Mouse (Mus musculus) limb, embryonic 10.5 days (tissue): Measurements from ENCODE around the gene Upb1. TPM values are rescaled to one million over a fixed set of nuclear protein-coding genes. Genes with fewer than 3 reads are reported as not detected.
"Not testable (repeated sequence)": the region's sequence is repeated elsewhere in the genome, so short reads cannot be mapped to it uniquely, and the experiment has no call there.

Source experiments
- DNase-seq: peaks from one replicate; pipeline ENCODE4 v3.0.0-alpha.2; 2017; ENCODE audit warnings: low spot score
- H3K27ac ChIP-seq: fragments of 300-500 bp; sonication (generic); 2 replicates; pipeline ENCODE4 v1.5.1; 2016; ENCODE audit warnings: mild to moderate bottlenecking
- H3K27me3 ChIP-seq: fragments of 300-500 bp; sonication (generic); 2 replicates; pipeline ENCODE4 v1.6.1; 2016; ENCODE audit warnings: low read depth, mild to moderate bottlenecking; ENCODE audit not compliant: poor library complexity, severe bottlenecking
- H3K36me3 ChIP-seq: fragments of 300-500 bp; sonication (generic); 2 replicates; pipeline ENCODE4 v1.6.1; 2016; ENCODE audit warnings: mild to moderate bottlenecking, moderate library complexity
- H3K4me1 ChIP-seq: fragments of 300-500 bp; sonication (generic); 2 replicates; pipeline ENCODE4 v1.6.1; 2016
- H3K4me3 ChIP-seq: fragments of 300-500 bp; sonication (generic); 2 replicates; pipeline ENCODE4 v1.5.1; 2016; ENCODE audit warnings: mild to moderate bottlenecking, moderate library complexity
- H3K9me3 ChIP-seq: fragments of 300-500 bp; sonication (generic); replicated peaks from 2 replicates; pipeline ENCODE4 v1.6.1; 2016; ENCODE audit warnings: mild to moderate bottlenecking
- WGBS: fragments of 180-500 bp; shearing (Covaris S2); methylation state at CpG from one replicate; pipeline ENCODE4 v1.1.7; 2016; 5-methylcytosine and 5-hydroxymethylcytosine counted together
- polyA plus RNA-seq: library from polyadenylated mRNA; unstranded; fragments of >200 nt; fragmentation: Nextera tagmentation; extraction: Ambion mirVana; gene quantifications from 2 replicates; pipeline ENCODE4 v1.2.1, GENCODE M21; 2016

The Upb1 gene
- polyA plus RNA-seq, 1 experiment from 2014 or later: not detected

- no peak overlapping the region for H3K27ac ChIP-seq
- no peak for DNase-seq
- no peaks in the 10 kb centered on the region for H3K4me1 ChIP-seq
- WGBS: 47% methylated on average over 13 of the region's 13 CpGs
- H3K9me3 ChIP-seq: no peaks in the 10 kb centered on the region
- no peaks in the 10 kb centered on the region for H3K27me3 ChIP-seq
- no peak overlapping the region for H3K4me3 ChIP-seq
- no peaks in the 10 kb centered on the region for H3K36me3 ChIP-seq
These were observed 5.8 kb downstream of the Upb1 start for GRCm38 (mm10) chr10:75406755-75407154.

DNA sequence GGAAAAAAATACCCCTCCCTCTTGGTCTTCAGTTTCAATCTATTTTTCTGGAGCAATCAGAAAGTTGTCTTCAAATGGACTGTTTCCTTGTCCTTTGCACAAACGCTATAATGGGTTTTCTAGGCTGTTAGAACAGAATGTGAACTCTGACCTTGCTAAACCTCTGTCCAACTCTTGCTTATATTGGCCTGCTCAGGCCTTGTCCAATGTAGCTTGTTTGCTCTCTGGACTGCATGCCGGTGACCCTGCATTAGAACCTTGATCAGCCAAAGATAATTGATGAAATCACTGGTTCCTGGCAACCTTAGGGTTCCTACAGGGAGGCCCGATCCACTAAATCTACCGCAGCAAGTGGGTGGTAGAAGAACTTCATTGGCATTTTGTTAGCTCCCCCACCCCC lies 6.8 kb downstream of the Upb1 start:
- Histone ChIP-seq H3K4me3 (no peak overlapping the region), H3K9me3 (no peaks in the 10 kb centered on the region), H3K4me1 (no peaks in the 10 kb centered on the region), H3K36me3 (no peaks in the 10 kb centered on the region), H3K27me3 (no peaks in the 10 kb centered on the region), H3K27ac (no peak overlapping the region)
- WGBS: 84% methylated on average over 4 of the region's 4 CpGs
- DNase-seq: no peak

DNA sequence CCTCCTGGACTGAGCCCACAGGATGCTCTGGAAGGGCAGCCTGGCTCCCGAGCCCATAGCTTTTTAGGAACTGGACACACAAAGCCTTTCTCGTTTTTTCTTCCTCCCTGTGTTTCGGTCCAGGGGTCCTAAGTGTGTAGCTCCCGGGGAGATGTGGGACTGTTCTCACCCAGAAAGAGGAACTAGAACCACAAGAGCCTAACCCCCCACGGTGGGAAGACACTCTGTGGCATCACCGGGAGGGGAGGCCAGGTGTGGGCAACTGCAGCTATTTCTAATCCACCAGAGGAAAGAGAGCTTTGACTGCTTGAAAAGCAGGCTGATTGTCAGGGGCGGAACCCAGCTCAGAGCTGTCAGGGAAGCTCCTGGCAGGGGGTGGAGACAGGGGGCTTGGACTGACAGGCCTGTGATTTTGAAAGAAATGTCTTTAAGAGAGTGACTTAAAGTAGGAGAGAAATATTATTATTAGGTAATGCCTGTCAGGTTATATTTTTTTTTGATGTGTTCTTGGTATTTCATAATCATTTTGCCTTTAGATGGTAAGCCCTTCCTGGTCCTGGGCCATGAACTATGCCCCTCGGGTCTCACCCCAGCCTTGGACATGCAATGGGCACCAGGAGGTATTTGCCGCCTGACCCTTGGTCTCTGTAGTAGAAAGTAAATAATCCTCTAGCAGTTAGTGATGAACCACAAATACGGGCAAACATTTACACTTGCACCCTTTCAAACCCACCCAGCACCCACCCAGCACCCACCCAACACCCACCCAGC lies 10.6 kb downstream of the Upb1 start:
- H3K27ac ChIP-seq: not testable (repeated sequence)
- WGBS: 44% methylated on average over 10 of the region's 10 CpGs

DNA sequence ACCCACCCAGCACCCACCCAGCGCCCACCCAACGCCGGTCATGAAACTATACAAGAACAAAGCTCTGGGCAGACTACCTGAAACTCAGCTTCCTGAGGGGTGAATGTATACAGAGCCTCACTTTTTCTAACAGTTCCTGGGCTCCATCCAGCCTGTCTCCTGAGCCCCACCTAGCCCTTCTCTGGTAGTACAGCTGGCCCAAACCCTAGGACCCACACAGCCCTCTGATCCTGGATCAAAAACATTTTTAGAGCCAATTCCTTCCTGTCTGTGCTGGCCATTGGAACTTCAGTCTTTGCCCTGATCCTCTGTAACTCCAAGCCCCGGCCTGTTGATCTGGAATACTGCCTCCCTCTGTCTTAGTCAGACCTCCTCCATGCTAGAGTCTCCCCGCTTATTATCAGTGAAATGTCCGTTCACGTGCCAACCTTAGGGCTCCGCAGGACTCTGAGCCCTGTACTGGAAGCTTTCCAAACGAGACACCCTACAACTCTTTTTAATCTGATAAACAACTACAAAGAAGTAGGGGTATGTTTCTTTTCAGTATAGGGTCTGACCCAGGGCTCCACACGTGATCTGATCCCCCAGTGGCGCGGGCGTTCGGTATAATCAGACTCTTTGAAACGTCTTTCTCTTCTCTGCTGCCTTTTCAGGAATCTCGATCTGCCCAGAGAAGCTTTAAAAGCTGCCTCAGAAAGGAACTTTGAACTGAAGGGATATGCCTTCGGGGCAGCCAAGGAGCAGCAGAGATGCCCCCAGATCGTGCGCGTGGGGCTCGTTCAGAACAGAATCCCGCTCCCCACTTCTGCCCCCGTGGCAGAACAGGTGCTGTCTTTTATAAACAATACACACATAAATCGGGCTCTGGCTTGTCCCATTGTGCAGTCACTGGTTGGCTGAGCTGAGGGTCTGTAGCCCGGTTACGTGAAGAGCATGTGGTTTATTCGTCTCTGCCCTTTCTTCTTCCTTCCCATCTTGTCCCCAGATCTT lies 11.5 kb downstream of the Upb1 start:
- no peaks in the 10 kb centered on the region for H3K9me3 ChIP-seq
- H3K4me1 ChIP-seq: no peaks in the 10 kb centered on the region
- H3K27me3 ChIP-seq: no peaks in the 10 kb centered on the region
- no peak for DNase-seq
- H3K27ac ChIP-seq: no peak overlapping the region
- H3K4me3 ChIP-seq: no peak overlapping the region
- no peaks in the 10 kb centered on the region for H3K36me3 ChIP-seq
- WGBS: 85% methylated on average over 27 of the region's 27 CpGs

More for the DNA sequence above, 10.6 kb downstream of the Upb1 start:
- H3K4me1 ChIP-seq, H3K4me3 ChIP-seq, DNase-seq, H3K36me3 ChIP-seq, H3K27me3 ChIP-seq, H3K9me3 ChIP-seq: not testable (repeated sequence)

DNA sequence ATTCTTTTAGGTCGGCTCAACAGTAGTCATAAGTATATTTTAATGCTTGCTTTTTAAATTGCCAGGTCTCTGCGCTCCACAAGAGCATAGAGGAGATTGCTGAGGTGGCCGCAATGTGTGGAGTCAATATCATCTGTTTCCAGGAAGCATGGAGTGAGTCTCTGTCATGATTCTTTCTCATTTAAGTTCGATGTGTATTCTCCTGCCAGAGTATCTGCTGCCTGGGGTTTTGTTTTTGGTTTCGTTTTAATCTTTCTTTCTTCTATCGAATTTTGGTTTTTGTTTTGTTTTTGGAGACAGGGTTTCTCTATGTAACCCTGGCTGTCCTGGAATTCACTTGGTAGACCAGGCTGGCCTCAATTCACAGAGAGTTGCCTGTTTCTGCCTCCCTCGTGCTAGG lies 14.0 kb downstream of the Upb1 start:
- Histone ChIP-seq H3K4me3 (no peak overlapping the region), H3K27ac (no peak overlapping the region), H3K9me3 (no peaks in the 10 kb centered on the region), H3K4me1 (no peaks in the 10 kb centered on the region), H3K27me3 (no peaks in the 10 kb centered on the region), H3K36me3 (no peaks in the 10 kb centered on the region)
- WGBS: 90% methylated on average over 7 of the region's 7 CpGs
- no peak for DNase-seq

DNA sequence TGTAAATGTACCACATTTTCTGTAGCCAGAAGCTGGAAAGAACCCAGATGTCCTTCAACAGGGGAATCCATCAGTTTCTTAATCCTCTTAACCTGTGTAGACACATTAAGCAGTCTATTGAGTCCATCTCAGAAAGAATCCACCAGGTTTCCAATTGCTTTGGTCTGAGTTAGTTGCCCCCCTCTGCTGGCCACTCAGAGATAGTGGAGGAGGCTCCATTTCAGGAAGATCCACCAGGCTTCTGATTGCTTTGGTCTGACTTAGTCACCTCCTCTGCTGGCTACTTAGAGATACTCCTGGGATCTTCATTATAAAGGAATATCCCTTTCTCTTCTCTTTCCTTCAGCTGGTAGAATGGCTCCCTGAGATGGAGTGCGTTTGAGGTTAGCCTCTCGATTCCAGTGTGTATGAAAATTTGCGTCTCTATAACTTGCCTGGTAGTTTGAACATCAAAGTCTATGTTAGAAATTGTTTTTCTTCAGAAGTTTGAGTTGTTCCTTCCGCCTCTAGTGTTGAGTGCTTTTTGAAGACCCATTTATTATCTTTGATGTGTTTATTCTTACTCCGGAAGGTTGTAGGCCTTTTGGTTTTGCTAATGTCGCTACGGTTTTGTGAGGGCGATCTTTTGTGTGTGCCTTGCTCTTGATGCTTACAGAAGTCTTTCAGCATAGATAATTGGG lies 16.6 kb downstream of the Upb1 start:
- 91% methylated on average over 8 of the region's 8 CpGs for WGBS
- no peaks in the 10 kb centered on the region for H3K9me3 ChIP-seq
- no peak for DNase-seq
- no peak overlapping the region for H3K4me3 ChIP-seq
- H3K4me1 ChIP-seq: no peaks in the 10 kb centered on the region
- no peak overlapping the region for H3K27ac ChIP-seq
- no peaks in the 10 kb centered on the region for H3K36me3 ChIP-seq
- H3K27me3 ChIP-seq: no peaks in the 10 kb centered on the region

DNA sequence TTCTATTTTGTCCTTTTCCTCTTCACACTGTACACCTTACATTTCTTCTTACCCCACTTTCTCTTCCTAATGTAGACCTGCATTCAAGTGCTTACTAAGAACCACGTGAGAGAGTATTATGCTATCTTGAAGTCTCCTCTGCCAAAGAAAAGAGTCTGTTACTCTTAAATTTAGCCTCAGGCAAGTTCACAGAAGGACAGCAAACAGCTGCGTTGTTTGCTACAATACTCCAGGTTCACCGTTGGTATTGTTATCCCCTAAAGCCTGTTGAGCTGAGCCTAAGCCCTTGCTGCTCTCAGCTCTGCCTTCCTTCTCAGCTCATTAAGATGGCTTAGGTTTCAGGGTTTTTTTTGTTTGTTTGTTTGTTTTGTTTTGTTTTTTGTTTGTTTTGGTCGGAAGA lies 17.8 kb downstream of the Upb1 start:
- Histone ChIP-seq H3K27me3 (no peaks in the 10 kb centered on the region), H3K4me3 (no peak overlapping the region), H3K9me3 (no peaks in the 10 kb centered on the region), H3K27ac (no peak overlapping the region), H3K4me1 (no peaks in the 10 kb centered on the region), H3K36me3 (no peaks in the 10 kb centered on the region)
- WGBS: 72% methylated on average over 4 of the region's 4 CpGs
- no peak for DNase-seq

- Histone ChIP-seq H3K4me3 (no peak overlapping the region), H3K4me1 (no peaks in the 10 kb centered on the region), H3K27ac (no peak overlapping the region), H3K9me3 (no peaks in the 10 kb centered on the region), H3K36me3 (no peaks in the 10 kb centered on the region), H3K27me3 (no peaks in the 10 kb centered on the region)
- DNase-seq: no peak
- 94% methylated on average over 10 of the region's 10 CpGs for WGBS
These were observed 23.6 kb downstream of the Upb1 start for GRCm38 (mm10) chr10:75424498-75424901.

DNA sequence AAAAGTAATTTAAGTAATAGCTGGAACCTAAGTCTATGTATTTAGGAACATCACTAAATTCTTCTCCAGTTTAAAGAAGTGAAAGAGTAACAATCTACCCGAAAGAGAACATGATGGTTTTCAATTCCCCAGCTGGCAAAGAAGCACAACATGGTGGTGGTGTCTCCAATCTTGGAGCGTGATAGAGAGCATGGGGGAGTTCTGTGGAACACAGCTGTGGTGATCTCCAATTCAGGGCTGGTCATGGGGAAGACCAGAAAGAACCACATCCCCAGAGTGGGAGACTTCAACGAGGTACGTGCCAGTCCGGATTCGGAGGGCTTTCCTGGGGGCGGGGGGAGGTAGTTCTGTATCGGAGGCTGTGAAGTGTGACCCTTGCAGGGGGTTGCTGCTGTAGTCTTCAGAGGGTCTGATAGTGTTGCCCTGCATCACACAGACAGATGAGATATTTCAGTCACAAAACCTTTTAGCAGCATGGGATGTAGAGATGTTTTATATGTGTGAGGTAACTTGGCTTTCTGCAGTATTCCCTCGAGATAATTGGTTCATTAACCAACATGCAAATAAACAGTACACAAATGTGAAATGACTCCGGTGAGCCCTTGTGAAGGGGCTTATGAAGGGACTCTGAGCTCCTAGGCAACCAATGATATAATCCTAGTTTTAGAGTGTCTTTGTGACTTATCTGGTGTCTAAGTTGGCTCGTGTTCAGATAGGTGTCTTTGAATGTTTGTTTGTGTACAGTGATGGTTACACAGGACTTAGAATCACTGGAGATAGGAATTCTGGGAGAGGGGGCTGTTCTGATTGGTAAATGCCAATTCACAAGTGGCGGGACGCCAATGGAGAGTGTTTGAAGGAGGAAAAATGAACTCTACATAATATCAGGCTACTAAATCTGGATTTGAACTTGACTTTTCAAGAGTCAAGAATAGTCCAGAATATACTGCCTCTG lies 27.4 kb downstream of the Upb1 start:
- H3K36me3 ChIP-seq: no peaks in the 10 kb centered on the region

GRCm38 (mm10) chr10:75429004-75429380 lies 28.1 kb downstream of the Upb1 start:
- Histone ChIP-seq H3K36me3 (no peaks in the 10 kb centered on the region), H3K27me3 (no peaks in the 10 kb centered on the region), H3K4me3 (no peak overlapping the region), H3K9me3 (no peaks in the 10 kb centered on the region), H3K4me1 (no peaks in the 10 kb centered on the region), H3K27ac (no peak overlapping the region)
- DNase-seq: no peak
- 88% methylated on average over 6 of the region's 6 CpGs for WGBS

More for the DNA sequence above, 27.4 kb downstream of the Upb1 start:
- WGBS: 90% methylated on average over 13 of the region's 13 CpGs
- Histone ChIP-seq H3K9me3 (no peaks in the 10 kb centered on the region), H3K4me3 (no peak overlapping the region), H3K27me3 (no peaks in the 10 kb centered on the region), H3K27ac (no peak overlapping the region), H3K4me1 (no peaks in the 10 kb centered on the region)
- DNase-seq: no peak

DNA sequence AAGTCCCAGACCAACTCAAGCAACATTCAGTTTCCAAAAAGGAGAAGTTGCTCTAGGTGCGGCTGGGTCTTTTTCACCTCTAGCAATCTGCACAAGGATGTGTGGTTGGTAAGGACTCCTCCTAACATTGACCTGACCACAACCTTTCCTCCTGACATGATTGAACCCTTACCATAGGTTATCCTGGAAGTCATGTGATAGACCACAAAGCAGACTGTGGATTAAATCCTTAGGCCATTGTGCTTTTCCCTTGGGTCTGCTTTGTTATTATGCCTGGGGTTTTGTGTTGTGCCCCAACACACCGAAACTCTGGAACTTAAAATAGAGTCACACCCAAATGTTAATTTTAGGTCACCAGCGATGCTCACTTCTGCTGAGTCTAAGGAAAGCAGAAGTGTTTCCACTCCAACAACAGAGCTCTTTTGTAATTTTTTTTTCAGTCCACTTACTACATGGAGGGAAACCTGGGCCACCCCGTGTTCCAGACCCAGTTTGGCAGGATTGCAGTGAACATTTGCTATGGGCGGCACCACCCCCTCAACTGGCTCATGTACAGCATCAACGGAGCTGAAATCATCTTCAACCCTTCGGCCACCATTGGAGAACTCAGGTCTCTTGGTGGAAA lies 28.7 kb downstream of the Upb1 start:
- Histone ChIP-seq H3K27ac (no peak overlapping the region), H3K4me1 (no peaks in the 10 kb centered on the region), H3K4me3 (no peak overlapping the region), H3K36me3 (no peaks in the 10 kb centered on the region), H3K9me3 (no peaks in the 10 kb centered on the region), H3K27me3 (no peaks in the 10 kb centered on the region)
- 91% methylated on average over 7 of the region's 7 CpGs for WGBS
- DNase-seq: no peak

DNA sequence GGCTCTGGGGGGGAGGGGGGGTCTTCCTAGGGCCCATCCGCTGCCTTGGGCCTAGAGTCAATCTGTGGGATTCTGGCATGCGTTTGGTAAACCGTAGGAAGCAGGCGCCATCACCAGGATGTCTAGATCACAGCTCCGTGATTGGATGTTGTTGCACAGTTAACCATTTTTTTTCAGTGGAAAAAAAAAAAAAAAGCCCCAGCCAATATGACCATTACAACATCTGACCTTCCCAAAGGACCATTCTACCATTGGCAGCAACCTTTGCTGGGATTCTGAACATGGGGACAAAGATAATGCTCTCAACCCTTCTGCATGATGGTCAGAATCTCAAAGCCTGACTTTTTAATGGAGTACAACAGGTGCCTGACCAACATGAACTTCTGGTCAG lies 29.2 kb downstream of the Upb1 start:
- H3K36me3 ChIP-seq: no peaks in the 10 kb centered on the region
- no peak overlapping the region for H3K4me3 ChIP-seq
- 94% methylated on average over 5 of the region's 5 CpGs for whole genome bisulfite sequencing
- no peak overlapping the region for H3K27ac ChIP-seq
- DNase-seq: no peak
- H3K4me1 ChIP-seq: no peaks in the 10 kb centered on the region
- H3K27me3 ChIP-seq: no peaks in the 10 kb centered on the region
- no peaks in the 10 kb centered on the region for H3K9me3 ChIP-seq
